Mouse (Mus musculus) midbrain, postnatal 0 days (tissue): Measurements from ENCODE around the gene Fam180a. TPM values are rescaled to one million over a fixed set of nuclear protein-coding genes. Genes with fewer than 3 reads are reported as not detected.

Experiments used
- ATAC-seq: fragments of 200-750 bp; cut with Nextera tagmentation; 2 replicates; pipeline ENCODE4 v1.8.0; 2017; ENCODE audit warnings: moderate number of reproducible peaks, mild to moderate bottlenecking, moderate TSS enrichment, moderate library complexity; ENCODE audit not compliant: low FRiP score
- DNase-seq: peaks from one replicate; pipeline ENCODE4 v3.0.0-alpha.2; 2015; ENCODE audit warnings: low spot score
- H3K27ac ChIP-seq: fragments of 300-500 bp; sonication (generic); 2 replicates; pipeline ENCODE4 v1.5.1; 2014; ENCODE audit warnings: low read depth, mild to moderate bottlenecking, low read length, mixed read lengths
- H3K27me3 ChIP-seq: fragments of 300-500 bp; sonication (generic); 2 replicates; pipeline ENCODE4 v1.6.1; 2014; ENCODE audit warnings: low read length, control low read depth, mixed read lengths; ENCODE audit not compliant: insufficient read depth
- H3K36me3 ChIP-seq: fragments of 300-500 bp; sonication (generic); 2 replicates; pipeline ENCODE4 v1.6.1; 2014; ENCODE audit warnings: low read length, control low read depth, mixed read lengths; ENCODE audit not compliant: insufficient read depth
- H3K4me1 ChIP-seq: fragments of 300-500 bp; sonication (generic); 2 replicates; pipeline ENCODE4 v1.6.1; 2014; ENCODE audit warnings: mild to moderate bottlenecking, control low read depth, antibody characterized with exemption, low read length, mixed read lengths; ENCODE audit not compliant: insufficient read depth
- H3K4me2 ChIP-seq: fragments of 300-500 bp; sonication (generic); 2 replicates; pipeline ENCODE4 v1.6.1; 2014; ENCODE audit warnings: low read depth, mild to moderate bottlenecking, low read length, mixed read lengths; ENCODE audit not compliant: poor library complexity, severe bottlenecking
- H3K4me3 ChIP-seq: fragments of 300-500 bp; sonication (generic); 2 replicates; pipeline ENCODE4 v1.5.1; 2014; ENCODE audit warnings: low read depth, mild to moderate bottlenecking, low read length, moderate library complexity
- H3K9ac ChIP-seq: fragments of 300-500 bp; sonication (generic); replicated peaks from 2 replicates; pipeline ENCODE4 v1.6.1; 2014; ENCODE audit warnings: mild to moderate bottlenecking, low read length, moderate library complexity, mixed read lengths; ENCODE audit not compliant: poor library complexity, severe bottlenecking
- H3K9me3 ChIP-seq: fragments of 300-500 bp; sonication (generic); 2 replicates; pipeline ENCODE4 v1.6.1; 2016; ENCODE audit warnings: low read length, control low read depth
- CTCF ChIP-seq: IDR thresholded peaks from 2 replicates; pipeline ENCODE4 v1.5.1; 2016; ENCODE audit warnings: antibody characterized with exemption, mild to moderate bottlenecking
- WGBS: fragments of 180-500 bp; shearing (Covaris S2); extraction: QIAGEN DNeasy Blood & Tissue Kit; methylation state at CpG from one replicate; pipeline ENCODE4 v1.1.7; 2014; 5-methylcytosine and 5-hydroxymethylcytosine counted together
- polyA plus RNA-seq: library from polyadenylated mRNA; unstranded; fragments of >200 nt; fragmentation: Nextera tagmentation; extraction: Ambion mirVana; gene quantifications from 2 replicates; pipeline ENCODE4 v1.2.1, GENCODE M21; 2015
- total RNA-seq: library from RNA; depleted of rRNA; stranded (reverse); fragments of >200 nt; gene quantifications from 2 replicates; pipeline ENCODE4 v1.2.3, GENCODE M21; 2014

Fam180a gene
- total and polyA plus RNA-seq, 2 experiments from 2014 or later, result 4.6 to 7.3 TPM

DNA sequence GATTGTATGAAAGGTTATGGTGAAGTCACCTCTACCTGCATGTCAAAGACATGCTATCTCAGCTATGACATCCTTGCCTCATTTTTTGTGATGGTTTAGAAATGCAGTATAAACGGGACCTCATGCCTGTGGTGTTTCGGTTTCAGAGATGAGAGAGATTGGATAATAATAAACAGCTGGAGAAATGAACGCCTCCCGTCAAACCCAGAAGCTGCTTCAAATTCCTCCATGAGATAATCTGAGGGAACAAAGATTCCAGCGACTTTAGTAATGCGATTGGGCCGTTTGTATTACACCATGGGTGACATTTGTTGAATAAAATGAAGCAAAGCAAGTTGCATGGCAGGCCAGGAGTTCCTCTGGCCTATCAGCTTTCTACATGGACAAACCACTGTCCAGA, 16.5 kb downstream of the Fam180a start:
- TF ChIP-seq CTCF, result no peak
- H3K9ac ChIP-seq, result no peak overlapping the region
- no peaks in the 10 kb centered on the region for H3K9me3 ChIP-seq
- H3K27me3 ChIP-seq, result no peaks in the 10 kb centered on the region
- DNase-seq (no peak), ATAC-seq (no peak)
- no peak overlapping the region for H3K4me2 ChIP-seq
- H3K36me3 ChIP-seq, result no peaks in the 10 kb centered on the region
- no peak overlapping the region for H3K27ac ChIP-seq
- WGBS, result 67% methylated on average over 7 of the region's 7 CpGs
- H3K4me3 ChIP-seq, result no peak overlapping the region
- no peaks in the 10 kb centered on the region for H3K4me1 ChIP-seq

DNA sequence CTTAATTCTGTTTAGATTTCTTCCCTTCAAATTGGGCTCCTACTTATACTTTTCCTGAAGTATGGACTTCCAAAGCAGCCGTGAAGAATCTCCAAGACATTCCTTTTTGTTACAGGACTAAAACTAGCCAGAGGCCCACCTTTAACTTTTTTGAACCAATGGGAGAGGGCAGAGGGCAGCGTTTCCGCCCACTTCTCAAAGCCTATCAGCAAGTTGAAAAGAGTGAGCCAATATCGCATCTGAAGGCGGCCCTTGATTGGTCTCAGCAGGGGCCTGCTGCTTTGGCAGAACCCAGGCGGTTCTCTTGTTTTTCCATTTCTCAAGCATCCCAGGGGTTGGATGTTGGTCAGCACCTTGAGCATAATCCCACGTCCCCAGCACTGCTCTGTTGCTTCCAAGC, 17.9 kb downstream of the Fam180a start, which contains the start of gene Slc13a4:
Slc13a4 (minus strand) TSS at position 95 of the 400 bp plus-strand sequence.
- TF ChIP-seq CTCF, result no peak
- Histone ChIP-seq H3K4me2 (no peak within 1 kb of the TSS), H3K27ac (no peak within 1 kb of the TSS), H3K4me1 (no peaks in the 10 kb centered on the region), H3K27me3 (no peaks in the 10 kb centered on the region), H3K9ac (no peak within 1 kb of the TSS), H3K4me3 (no peak within 1 kb of the TSS), H3K9me3 (no peaks in the 10 kb centered on the region), H3K36me3 (no peaks in the 10 kb centered on the region)
- DNase-seq (no peak), ATAC-seq (no peak)
- WGBS, result 25% methylated on average over 7 of the region's 7 CpGs

DNA sequence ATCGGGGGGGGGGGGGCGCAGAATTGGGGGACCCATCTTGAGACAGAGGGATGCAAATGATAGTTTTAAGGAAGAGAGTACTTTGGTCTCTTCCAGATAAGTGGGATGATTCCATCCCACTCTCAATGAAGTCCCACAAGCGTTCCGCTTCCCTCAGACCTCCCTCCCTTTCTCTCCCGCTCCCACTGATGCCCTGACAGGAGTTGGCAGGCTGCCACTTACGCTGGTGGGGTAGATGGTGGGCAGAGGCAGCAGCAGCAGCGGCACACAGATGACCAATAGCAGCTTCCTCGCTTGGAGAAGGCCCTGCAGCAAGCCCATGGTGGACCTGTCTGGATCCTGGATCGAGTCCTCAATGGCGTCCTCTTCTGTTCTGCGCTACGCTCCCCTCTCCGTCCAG, 18.8 kb downstream of the Fam180a start:
- TF ChIP-seq CTCF, result no peak
- 67% methylated on average over 13 of the region's 13 CpGs for WGBS
- DNase-seq, result peak; percentile 24

DNA sequence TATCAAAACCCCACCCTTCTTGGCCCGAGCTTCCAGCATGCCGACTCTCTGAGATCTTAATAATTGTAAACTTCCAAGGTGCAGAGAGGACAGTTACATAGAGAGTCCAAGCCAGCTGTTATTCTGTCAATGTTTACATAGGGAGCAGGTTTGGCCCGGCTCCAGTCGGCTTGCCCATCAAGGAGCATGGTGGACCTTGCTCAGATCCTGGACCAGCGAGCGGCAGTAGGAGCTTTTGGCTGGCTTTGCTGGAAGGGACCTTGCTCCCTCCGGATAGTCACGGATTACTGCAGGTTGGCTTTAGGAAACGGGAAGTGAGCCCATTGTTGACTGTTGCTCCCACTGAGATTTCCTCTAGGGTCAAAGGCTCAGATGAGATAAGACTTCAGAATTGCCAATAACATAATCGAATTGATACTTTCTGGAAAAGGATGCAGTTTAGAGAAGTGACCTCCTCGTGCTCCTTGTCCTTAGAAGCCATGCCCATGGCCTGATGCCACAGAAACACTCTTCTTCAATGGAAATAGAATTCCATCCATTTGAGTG, 22.5 kb downstream of the Fam180a start:
- ATAC-seq (no peak), DNase-seq (no peak)
- WGBS, result 75% methylated on average over 11 of the region's 11 CpGs
- no peaks in the 10 kb centered on the region for H3K36me3 ChIP-seq
- no peak for TF ChIP-seq CTCF
- no peaks in the 10 kb centered on the region for H3K4me1 ChIP-seq
- no peak overlapping the region for H3K4me2 ChIP-seq
- H3K9me3 ChIP-seq, result no peaks in the 10 kb centered on the region
- no peak overlapping the region for H3K4me3 ChIP-seq
- H3K27me3 ChIP-seq, result no peaks in the 10 kb centered on the region
- H3K27ac ChIP-seq, result no peak overlapping the region
- no peak overlapping the region for H3K9ac ChIP-seq

More for the DNA sequence above, 18.8 kb downstream of the Fam180a start:
- no peaks in the 10 kb centered on the region for H3K4me1 ChIP-seq
- H3K4me3 ChIP-seq, result no peak overlapping the region
- H3K27me3 ChIP-seq, result no peaks in the 10 kb centered on the region
- H3K9ac ChIP-seq, result no peak overlapping the region
- no peaks in the 10 kb centered on the region for H3K36me3 ChIP-seq
- no peak overlapping the region for H3K4me2 ChIP-seq
- ATAC-seq, result no peak
- H3K27ac ChIP-seq, result no peak overlapping the region
- H3K9me3 ChIP-seq, result no peaks in the 10 kb centered on the region

DNA sequence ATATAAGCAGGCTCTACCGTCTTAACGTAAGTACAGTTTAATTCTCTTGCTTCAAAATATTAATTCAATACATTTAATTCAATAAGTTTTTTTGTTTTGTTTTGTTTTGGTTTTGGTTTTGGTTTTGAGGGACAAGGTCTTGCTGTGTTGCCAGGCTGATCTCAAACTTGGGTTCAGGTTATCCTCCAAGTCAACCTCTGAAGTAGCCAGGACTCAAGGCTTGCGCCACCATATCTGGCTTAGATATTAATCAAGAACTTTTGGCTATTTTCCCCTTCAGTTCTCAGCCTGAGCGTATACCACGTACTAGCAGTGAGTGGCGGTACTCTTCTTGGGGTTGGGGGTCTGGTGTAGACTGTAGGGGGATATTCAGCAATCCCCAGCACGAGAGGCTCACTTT, 23.4 kb downstream of the Fam180a start:
- no peak overlapping the region for H3K27ac ChIP-seq
- no peak overlapping the region for H3K4me3 ChIP-seq
- H3K27me3 ChIP-seq, result no peaks in the 10 kb centered on the region
- no peaks in the 10 kb centered on the region for H3K9me3 ChIP-seq
- DNase-seq, result no peak
- H3K36me3 ChIP-seq, result no peaks in the 10 kb centered on the region
- WGBS, result 96% methylated on average over 7 of the region's 7 CpGs
- no peak for TF ChIP-seq CTCF
- H3K9ac ChIP-seq, result no peak overlapping the region
- H3K4me1 ChIP-seq, result no peaks in the 10 kb centered on the region
- ATAC-seq, result no peak
- no peak overlapping the region for H3K4me2 ChIP-seq

DNA sequence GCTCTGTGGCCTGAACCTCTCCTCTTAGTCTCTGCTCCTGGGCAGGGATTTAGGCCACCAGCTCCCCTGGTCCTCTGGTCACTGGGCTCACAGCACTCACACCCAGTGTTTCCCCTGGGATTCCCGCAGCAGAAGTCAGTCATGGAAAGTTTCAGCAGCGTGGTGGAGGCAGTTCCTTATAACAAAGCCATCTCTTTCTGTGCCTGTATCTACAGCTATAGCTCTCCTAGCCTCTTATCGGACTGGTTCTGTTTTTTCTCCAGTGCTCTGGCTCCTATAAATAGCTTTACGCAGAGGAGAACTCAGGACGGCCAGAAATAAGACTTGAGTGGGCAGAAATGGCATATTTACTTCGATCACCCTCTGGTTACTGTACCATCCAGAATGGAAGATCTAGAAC, 27.6 kb downstream of the Fam180a start:
- H3K4me2 ChIP-seq, result no peak overlapping the region
- no peak overlapping the region for H3K27ac ChIP-seq
- ATAC-seq (no peak), DNase-seq (no peak)
- H3K36me3 ChIP-seq, result no peaks in the 10 kb centered on the region
- H3K9ac ChIP-seq, result no peak overlapping the region
- no peak overlapping the region for H3K4me3 ChIP-seq
- no peaks in the 10 kb centered on the region for H3K27me3 ChIP-seq
- H3K4me1 ChIP-seq, result no peaks in the 10 kb centered on the region
- no peak for TF ChIP-seq CTCF
- H3K9me3 ChIP-seq, result no peaks in the 10 kb centered on the region
- WGBS, result 88% methylated on average over 6 of the region's 6 CpGs
